Mouse (Mus musculus): ENCODE data around the gene Rfc5.

DNA sequence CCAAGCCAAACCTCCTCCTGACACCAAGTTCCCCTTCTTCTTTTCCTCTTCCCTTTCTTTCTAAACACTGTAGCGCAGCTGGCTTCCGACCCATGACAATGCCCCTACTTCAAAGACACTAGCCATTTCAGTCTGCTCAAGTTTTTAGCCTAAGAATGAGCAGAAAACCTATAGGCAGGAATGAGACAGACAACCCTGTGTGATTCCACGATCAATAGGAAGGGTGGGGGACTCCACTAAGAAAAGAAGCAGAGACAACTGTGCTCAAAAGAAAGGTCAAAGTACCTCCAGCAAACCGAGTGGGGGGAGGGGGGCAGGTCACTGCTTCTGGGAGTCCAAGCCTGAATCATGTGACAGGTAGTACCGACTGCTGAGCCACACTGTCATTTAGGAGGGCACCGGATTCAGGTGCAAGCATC, 7.8 kb upstream of the Rfc5 start:
- TF ChIP-seq CTCF (IDR thresholded peaks at IDR 0.05; ENCODE audit: extremely low read depth, insufficient read depth, low read length) (no peak), POLR2A (IDR thresholded peaks at IDR 0.05; ENCODE audit: extremely low read depth, insufficient read depth, low read length) (no peak)
